Mouse (Mus musculus) kidney, postnatal 4 days (tissue): ENCODE data around the gene Rem2.

Experiments
- DNase-seq, 2 experiments: peaks; one replicate each; pipeline ENCODE4 v3.0.0; 2021; ENCODE audit warnings: mixed read lengths in 2 of 2

Gene Rem2

DNA sequence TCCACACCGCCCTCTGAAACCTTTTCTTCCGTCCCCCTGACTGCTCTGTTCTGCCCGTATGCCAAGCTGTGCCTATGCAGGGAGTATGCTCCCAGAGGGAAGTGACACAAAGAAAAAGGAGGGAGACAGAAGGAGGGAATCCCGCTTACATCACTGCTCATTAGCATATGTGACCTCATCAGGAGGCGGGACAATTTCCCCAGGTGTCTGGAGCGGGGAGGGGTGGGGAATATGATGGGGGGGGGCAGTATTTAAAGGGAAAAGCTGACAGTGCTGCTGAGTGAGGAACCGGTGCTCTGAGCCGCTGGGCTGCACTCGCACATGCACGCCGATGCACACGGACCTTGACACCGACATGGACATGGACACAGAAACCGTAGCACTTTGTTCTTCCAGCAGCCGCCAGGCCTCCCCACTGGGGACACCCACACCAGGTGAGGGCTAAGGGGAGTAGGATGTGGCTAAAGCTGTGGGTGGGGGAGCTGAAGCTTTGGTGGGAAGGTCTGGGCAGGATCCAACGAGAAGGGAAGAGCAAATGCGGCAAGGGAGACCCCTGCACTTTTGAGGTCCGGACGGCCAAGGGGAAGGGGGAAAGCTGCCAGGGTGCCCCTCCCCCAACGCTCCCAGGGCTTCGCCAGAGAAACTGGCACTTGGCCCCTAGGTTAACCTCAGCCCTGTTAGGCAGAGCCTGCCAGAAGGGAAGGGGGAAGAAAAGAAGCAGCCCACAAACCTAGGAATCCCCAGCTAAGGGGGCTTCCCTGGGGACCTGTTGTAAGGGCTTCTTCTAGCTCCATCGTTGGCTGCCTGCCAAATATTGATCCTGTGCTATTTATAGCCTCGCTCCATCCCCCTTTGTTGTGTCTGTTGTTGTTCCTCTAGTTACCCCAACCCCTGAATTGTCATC, at the start of gene Rem2:
Gene Rem2 (plus strand): TSS at position 160 of the 904 bp plus-strand sequence.
- DNase-seq: peak; percentile 69 to 70

DNA sequence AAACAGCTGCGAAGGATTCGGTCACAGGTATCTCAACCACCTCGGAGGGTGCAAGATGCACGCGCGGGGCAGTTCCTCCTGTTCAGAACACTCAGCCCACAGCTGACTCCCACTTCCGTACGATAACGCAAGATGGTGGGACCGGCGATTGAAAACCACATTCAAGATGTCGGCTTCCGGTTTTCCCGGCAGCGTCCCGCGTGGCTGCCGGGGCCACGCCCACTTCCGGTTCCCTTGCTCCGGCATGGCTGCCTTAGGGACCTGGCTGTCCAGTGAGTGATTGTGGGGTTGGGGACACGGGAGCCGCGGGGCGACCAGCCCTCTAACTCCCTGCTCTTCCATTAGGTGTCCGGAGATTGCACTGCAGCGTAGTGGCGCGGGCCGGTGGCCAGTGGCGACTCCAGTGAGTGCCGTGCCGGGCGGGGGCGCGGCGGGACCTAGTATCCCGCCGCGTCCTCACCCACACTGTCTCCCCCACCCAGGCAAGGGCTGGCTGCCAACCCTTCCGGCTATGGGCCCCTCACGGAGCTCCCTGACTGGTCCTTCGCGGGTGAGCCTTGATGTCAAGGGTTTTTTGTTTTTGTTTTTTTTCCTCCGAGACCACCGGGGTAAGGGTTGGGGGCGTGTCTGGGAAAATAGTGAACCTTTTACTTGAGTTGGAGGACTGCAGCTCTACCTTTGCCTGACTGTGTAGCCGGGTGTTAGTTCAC, 49.1 kb upstream of the Rem2 start, which contains the start of gene Mrpl52:
Gene Mrpl52 (plus strand): TSS at position 221 of the 710 bp plus-strand sequence.
- peak; percentile 96 to 97 for DNase-seq

DNA sequence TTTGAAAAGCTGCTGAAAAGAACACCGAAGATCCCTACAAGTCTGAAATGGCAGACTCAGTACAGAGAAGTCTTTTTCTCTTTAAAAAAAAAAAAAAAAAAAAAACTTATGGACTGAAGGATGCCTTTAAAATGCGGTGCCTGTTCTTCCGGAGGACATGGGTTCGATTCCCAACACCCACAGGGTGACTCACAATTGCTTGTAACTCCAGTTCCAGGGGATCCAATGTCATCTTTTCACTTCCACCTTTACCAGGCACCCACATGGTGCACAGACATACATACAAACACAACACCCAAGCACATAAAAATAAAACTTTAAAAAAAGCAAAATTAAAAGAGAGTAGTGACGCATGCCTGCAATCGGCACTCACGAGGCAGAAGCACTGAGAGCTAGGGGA, 48.2 kb upstream of the Rem2 start:
- no peak for DNase-seq

DNA sequence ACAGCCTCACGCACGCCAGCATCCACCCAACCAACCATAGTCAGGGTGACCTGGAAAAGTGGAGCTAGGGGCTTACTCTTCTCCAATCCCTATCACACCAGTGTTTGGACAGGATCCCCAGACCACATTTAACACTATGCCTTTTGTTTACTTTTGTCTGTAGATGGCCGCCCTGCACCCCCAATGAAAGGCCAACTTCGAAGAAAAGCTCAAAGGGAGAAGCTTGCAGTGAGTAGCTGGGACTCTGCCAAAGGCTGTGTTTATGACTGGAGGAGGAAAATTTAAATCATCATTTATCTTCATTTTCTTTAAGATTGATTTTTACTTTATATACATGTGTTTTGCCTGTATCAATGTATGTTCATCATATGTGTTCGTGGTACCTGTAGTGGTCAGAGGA, 47.5 kb upstream of the Rem2 start:
- DNase-seq: no peak

DNA sequence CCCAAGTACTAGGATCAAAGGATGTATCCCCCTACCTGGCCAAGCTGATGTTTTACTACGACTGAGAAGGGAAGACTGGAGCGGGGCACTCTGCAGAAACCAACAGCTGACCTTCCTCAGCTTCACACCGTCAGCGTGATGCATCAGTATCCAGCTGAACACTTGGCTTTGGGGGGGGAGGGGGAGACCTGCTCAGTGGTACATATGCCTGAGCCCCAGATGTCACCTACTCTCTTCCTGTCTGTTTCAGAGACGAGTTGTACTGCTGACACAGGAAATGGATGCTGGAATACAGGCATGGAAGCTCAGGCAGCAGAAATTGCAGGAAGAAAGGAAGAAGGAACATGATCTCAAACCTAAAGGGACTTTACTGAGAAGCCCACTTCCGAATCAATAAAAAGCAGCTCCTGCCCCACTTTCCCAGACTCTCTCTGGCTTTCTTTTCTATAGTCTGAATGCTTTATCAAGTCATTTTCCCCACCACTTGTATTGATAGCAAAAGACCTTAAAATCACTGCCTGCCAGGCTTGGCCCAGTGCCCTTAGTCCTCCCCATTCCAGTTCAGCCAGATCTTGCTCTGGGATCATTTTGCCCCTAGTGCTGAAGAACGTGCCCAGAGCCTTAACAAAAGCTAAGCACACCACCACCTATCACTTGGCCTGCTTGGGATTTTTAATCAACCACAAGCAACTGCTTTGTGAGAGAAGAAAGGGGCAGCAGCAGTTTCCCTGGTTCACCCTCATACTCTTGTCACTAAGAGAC, 46.4 kb upstream of the Rem2 start:
- DNase-seq: no peak

DNA sequence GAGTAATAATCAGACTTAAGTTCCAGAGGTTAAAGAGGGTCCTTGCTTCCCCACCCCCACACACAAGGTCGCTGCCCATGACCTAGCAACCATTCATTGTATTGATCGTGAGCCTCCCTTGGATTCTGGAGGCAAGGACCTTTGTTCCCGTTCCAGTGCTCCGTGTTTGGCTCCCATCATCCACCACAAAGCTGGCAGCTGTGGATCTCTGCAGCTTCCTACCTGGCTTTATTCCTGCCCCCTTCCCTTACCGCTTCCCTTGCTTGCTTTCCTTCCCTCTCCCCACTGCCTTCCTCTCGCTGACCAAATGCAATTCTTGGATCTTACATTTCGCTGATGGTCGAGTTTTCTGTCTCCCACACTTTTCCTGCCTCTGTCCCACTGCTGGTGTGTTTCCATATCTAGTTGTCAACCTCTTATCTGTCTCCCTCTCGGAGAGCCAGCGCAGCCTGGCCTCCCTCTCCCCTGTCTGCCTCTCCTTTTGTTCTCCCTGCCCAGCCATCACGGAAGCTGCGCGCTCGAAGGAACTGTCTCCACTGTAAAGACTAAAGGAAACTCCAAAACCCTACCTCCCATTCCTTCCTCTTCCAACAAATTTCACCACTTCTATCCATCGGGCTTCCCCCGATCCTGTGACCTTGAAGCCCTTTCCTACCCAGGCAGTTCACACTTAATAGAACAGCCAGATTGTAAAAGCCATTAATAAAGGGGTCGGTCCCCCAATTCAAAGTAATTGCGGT, 45.3 kb upstream of the Rem2 start:
- DNase-seq: peak; percentile 53 to 66

DNA sequence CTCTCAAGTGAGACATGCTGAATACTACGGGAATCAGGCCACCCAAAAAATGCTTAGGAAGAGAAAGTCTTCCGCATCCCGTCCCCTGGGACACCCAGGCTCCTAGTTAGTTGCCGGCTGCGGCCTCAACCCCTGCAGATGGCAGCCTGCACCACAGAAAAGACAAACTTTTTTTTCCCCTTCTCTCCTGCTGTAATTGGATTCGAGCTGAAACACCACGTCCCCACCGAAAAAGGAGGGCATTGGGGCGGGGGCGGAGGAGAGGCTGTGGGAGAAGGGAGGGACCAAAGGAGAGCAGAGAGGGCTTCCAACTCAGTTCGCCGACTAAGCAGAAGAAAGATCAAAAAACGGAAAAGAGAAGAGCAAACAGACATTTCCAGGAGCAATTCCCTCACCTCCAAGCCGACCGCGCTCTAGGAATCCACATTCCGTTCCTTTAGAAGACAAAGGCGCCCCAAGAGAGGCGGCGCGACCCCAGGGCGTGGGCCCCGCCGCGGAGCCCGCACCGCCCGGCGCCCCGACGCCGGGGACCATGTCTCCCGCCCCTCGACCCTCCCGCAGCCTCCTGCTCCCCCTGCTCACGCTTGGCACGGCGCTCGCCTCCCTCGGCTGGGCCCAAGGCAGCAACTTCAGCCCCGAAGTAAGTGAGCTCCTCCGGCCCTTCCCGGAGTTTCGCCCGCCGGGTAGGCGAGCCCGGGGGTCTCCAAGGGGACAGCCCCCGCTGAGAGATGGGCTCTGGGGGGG, 44.4 kb upstream of the Rem2 start, which contains the start of gene Mmp14:
Gene Mmp14 (plus strand): TSS at position 279 of the 744 bp plus-strand sequence.
- peak; percentile 85 to 89 for DNase-seq

DNA sequence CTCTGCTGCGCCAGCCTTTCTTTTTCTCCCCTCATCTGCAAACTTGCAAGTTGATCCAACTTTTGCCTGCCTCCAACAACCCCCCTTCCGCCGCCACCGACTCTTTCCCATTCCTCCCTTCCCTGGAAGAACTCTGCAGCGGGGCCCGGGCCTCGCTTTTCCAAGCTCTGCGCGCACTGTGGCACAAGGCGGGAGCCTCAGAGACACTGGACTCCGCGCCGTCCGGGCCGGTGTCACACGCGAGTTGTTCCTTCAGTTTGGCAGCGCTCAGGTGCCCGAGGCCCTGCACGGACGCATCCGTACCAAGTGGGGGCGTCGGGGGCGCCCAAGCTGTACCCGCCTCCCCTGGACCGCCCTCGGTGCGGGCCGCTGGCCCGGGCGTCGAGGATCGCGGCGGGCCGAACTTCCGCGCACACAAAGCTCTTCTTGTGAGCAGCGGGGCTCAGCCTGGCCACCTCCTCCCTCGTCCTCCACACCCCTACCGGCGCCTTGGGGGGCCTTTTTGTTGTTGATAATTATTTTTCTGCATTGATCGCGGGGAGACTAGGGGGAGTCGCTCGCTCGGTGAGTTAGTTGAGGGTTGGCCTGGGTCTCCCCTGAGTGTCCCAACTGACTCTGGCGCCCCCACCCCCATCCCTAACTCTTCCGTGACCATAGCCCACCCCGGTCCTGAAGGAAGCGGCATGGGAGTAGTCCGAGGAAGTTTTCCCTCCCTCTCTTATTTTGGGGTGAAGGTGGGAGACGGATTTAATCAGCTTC, 43.6 kb upstream of the Rem2 start:
- DNase-seq: peak; percentile 72 to 82

DNA sequence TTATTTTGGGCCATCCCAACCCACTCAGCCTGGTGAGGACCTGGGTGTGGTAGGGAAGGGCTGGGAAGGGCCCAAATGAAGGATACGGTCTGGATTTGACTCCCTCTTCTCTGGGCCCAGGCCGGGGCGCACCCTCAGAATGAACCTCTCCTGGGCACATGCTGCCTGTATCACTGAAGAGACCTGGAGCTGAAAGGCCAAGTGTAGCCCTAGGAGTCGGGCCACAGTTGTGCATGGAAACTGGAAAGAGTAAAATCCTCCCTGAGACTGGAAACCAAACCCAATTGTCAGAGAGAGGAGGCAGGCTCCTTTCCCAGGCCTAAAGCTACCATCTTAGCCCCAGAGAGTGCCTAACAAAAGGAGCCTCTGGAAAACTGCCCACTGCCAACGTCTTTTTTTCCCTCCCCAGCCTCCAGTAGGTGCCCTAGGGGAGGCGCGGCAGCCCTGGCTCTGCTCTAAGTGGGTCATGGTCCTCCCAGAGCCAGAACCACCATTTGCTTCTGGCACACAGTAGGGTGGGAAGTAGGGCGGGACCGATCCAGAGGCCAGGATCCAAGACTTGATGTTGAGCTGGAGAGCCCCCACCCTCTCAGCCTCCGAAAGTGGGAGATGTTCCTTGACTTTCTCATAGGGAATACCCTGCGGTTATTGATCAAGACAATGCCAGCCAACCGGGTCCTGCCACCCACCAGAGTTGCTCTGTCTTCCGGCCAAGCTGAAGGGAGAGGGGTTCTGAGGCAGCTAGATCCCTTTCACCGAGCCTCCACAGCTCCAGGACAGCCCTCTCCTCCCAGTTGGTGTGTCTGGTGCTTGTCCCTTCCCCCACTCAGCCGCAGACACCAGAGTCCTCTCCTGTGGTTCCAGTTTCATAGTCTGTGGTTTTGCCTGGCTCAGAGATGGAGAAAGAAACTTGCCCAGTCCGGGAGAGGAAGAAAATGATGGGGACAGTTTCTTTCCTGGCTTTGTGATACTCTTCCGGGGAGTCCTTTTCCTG, 42.8 kb upstream of the Rem2 start:
- DNase-seq: peak; percentile 40 to 52

DNA sequence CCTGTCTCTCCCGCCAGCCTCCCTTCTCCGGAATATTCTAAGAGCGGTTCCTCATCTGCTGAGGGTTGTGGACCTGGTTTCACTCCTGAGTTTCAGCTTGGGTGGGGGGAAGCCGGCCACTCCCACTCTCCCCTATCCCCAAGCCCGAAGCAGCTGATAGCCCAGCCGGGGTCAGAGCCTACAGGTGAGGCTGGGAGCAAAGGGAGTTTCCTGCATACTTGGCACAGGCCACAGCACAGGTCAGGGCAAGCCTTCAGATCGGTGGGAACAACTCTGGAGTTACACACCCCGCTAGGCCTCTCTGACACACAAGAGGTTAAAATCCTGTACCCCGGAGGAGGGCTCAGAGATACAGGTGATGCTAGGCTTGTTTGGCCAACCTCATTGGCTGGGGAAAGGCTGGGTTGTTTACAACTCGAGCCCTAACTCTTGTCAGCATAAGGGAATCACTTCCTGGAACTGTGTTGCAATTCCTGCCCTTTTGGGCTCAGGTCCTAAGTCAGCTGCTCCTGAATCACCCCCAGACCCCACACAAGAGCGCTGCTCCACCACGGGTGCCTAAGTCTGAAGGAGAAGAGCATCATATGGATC, 41.9 kb upstream of the Rem2 start:
- DNase-seq: peak in 1 of 2 experiments; percentile 48

DNA sequence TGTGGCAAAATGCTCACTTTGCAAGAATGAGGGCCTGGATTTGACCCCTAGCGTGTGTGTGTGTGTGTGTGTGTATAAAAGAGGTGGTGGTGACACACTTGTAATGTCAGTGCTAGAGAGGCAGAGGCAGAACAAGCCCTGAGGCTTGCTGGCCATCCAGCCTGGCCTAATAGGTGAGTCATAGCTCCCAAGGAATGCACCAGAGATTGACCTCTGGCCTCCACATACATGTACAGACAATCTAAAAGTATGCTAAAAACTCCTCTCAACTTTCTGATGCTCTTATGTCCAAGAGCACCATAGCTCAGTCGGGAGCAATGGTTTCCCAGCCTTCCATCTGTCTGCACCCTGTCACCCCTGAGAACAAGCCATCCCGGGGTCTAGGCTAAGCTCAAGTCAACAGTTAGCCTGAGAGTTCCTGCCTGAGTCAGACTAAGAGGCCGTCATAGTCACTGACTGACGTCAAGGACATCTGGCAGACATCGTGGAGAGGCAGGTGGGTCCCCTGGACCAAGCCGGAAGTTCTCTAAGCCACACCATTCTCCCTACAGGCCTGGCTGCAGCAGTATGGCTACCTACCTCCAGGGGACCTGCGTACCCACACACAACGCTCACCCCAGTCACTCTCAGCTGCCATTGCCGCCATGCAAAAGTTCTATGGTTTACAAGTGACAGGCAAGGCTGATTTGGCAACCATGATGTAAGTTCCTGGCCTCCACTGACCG, 40.5 kb upstream of the Rem2 start:
- DNase-seq: no peak

DNA sequence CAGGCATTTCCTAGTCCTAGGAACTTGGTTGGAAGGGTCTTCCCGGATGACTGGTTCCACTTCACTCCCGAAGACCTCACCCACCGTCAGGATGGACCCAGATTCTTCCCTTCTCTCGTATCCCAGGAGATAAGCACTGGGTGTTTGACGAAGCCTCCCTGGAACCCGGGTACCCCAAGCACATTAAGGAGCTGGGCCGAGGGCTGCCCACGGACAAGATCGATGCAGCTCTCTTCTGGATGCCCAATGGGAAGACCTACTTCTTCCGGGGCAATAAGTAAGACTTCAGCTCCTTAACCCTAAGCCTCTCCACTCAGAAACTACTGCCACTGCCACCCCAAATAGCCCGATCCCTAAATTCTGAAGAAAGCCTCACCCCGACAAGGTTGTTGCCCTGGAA, 36.7 kb upstream of the Rem2 start:
- no peak for DNase-seq

DNA sequence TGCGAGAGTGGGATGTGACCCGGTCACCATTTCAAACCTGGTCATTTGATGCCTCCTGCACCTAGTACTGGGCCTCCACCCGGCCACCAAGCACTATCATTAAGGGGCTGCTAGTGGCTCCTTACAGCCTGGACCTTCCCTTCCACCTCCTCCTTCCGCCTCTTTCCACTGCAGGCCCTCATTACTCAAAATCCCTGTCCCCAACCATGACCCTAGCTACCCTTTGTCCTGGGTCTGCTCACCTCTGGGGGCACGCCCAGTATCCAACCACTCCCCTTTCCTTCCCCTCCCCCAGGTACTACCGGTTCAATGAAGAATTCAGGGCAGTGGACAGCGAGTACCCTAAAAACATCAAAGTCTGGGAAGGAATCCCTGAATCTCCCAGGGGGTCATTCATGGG, 36.3 kb upstream of the Rem2 start:
- no peak for DNase-seq

DNA sequence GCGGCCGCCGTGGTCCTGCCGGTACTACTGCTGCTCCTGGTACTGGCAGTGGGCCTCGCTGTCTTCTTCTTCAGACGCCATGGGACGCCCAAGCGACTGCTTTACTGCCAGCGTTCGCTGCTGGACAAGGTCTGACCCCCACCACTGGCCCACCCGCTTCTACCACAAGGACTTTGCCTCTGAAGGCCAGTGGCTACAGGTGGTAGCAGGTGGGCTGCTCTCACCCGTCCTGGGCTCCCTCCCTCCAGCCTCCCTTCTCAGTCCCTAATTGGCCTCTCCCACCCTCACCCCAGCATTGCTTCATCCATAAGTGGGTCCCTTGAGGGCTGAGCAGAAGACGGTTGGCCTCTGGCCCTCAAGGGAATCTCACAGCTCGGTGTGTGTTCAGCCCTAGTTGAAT, 35.4 kb upstream of the Rem2 start:
- DNase-seq: no peak

DNA sequence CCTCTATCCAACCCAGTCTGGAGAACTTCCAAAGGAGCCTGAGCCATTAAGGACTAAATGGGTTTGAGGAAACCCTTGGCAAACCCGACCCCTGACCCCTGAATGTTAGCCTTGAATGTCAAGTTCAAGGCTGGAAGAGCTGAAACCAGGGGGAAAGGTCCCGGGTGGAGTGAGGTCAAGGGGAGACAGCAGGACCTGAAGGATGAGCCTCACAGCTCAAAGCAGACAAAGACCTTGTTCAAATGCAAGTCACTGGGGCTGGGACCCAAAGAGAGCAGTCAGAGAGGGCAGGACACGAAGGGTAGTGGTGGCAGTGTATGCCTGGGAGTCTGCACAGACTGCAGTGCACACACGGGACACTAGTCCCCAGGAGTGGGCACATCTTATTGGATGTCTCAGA, 34.5 kb upstream of the Rem2 start:
- no peak for DNase-seq

DNA sequence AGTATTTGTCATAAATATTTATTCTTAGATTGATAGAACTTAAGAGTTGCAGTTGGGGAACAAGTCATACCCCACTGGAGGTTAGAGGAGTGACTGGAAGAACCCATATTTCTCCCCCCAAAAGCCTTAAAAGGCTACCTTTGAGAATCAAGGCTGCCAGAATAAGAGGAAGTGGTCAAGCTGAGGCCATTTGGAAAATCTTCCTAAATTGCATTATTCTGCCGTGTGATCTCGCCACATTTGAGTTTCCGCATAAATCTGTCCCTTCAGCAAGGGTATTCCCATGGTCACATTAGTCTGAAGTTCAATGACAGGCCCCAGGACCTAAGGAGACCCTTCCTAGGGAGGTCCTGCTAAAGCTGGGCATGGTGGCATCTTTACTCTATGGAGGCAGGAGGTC, 33.4 kb upstream of the Rem2 start:
- DNase-seq: no peak

DNA sequence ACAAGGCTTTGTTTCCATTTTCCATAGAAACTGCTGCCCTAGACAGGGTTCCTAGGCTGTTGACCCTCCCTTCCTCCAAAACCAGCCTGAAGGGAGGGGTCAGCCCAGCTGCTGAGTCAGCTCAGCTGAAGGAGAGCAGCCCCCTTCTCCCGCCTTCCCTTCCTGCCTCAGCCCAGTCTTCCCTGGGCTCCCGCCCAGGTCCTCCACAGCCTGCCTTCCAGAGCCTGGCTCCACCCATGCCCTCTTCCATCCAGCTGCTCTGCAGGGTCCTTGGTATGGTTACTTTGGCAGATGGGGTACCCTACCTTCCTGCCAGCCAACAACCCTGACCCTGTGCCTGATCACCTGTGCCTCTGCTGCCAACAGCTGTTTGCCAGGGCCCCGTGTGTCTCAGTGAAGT, 32.7 kb upstream of the Rem2 start:
- peak; percentile 66 to 79 for DNase-seq
